Mouse (Mus musculus) cortical plate, adult 2 months (tissue): ENCODE results near the gene 4833427G06Rik. TPM values are rescaled to one million over a fixed set of nuclear protein-coding genes. Genes with fewer than 3 reads are reported as not detected.
"Not testable (repeated sequence)": the region's sequence is repeated elsewhere in the genome, so short reads cannot be mapped to it uniquely, and the experiment has no call there.

Source experiments
- H3K27ac ChIP-seq: fragments of 200-500 bp; 2 replicates; pipeline ENCODE4 v1.5.1; 2012; ENCODE audit warnings: low read length, control low read depth, inconsistent platforms; ENCODE audit not compliant: insufficient read depth
- H3K4me1 ChIP-seq: fragments of 200-500 bp; 2 replicates; pipeline ENCODE4 v1.6.1; 2011; ENCODE audit warnings: low read length; ENCODE audit not compliant: control insufficient read depth, insufficient read depth
- H3K4me3 ChIP-seq: fragments of 200-500 bp; 2 replicates; pipeline ENCODE4 v1.5.1; 2011; ENCODE audit warnings: mild to moderate bottlenecking, low read length, control low read depth; ENCODE audit not compliant: insufficient read depth
- CTCF ChIP-seq: fragments of 200-500 bp; IDR thresholded peaks from 2 replicates; pipeline ENCODE4 v1.5.1; 2011; ENCODE audit warnings: mild to moderate bottlenecking, control low read depth, low read length; ENCODE audit not compliant: insufficient read depth; ENCODE audit errors: extremely low read depth
- POLR2A ChIP-seq: fragments of 200-500 bp; IDR thresholded peaks from 2 replicates; pipeline ENCODE4 v1.6.1; 2011; ENCODE audit warnings: mild to moderate bottlenecking, low read length, control low read depth; ENCODE audit not compliant: insufficient read depth; ENCODE audit errors: extremely low read depth
- polyA plus RNA-seq: library from polyadenylated mRNA; depleted of rRNA; stranded (reverse); fragments of >200 nt; gene quantifications from 2 replicates; pipeline ENCODE4 v1.2.3, GENCODE M21; 2012; rRNA removed

4833427G06Rik gene
- 0.11 and 0.35 TPM in 2 replicates for polyA plus RNA-seq

DNA sequence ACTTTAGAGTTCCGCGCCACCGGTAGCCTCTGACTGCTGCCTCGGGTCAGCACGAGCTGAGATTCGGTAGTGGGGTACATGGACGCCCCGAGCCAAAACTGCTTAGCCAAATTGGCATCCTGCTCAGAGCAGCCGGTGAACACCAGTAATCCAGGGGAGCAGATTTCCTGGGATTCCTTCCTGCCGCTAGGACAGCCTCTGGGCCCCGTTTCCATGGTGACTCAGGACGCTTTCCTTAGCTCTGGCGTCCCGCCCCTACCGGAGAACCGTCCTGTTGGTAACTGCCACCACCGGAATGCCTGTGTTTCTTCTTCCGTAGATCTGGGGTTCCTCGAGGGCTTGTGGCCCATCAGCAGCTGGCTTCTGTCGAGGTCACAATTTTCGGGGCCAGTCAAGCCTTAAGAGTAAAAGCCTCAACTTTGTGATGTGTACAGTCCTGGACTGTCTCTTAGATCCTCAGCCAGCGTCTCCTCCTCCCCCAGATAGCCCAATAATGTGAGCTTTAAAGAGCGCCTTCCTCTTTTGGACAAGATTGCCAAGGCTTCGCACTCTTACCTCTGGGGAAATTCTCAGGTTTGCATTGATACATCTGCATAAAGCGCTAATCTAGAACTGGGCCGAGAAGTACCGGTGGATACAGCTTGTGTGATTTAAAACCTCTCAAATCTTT is at the start of gene 4833427G06Rik:
4833427G06Rik (minus strand) TSS at position 323 of the 670 bp plus-strand sequence.
- TF ChIP-seq POLR2A = no peak
- TF ChIP-seq CTCF = no peak
- Histone ChIP-seq H3K27ac (no peak within 1 kb of the TSS), H3K4me1 (no peaks in the 10 kb centered on the region), H3K4me3 (no peak within 1 kb of the TSS)

DNA sequence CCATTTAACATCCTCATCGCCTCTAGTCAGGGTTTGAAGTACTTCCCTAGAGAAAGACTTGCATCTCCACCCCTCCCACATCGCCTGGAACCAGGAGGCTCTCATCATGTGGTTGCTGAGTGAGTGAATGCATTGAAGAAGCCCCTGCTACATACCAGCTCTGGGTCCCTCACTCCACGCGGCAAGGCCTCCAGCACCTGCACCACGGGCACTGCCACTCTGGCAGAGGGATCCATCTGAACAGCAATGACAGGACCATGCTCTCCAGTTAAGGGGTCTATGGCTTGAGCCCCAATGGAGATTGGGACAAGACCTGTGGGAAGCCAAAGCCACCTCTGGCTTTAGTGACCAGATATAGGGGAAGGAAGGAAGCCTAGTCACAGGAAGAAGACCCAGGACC is 45.4 kb upstream of the 4833427G06Rik start:
- H3K27ac ChIP-seq = no peak overlapping the region
- no peaks in the 10 kb centered on the region for H3K4me1 ChIP-seq
- no peak overlapping the region for H3K4me3 ChIP-seq
- TF ChIP-seq POLR2A (no peak), CTCF (no peak)

DNA sequence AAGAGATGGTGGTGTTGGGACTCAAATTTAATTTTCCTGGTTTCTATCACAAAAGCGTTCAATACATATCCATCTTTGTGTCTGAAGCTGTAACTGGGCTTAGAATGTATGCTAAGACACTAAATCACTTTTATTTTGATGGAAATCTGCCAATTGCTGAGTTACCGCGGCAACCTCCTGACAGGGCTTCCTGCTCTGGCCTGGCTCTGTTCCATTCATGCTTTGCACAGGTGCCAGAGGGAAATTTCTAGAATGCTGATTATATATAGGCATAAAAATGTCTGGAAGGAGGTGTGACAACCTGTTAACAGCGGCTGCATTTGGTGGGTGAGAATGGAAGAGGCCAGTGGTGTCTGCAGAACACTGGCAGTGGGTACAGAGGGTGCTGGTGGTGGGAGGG is 44.6 kb upstream of the 4833427G06Rik start:
- Histone ChIP-seq H3K4me3 (no peak overlapping the region), H3K27ac (no peak overlapping the region), H3K4me1 (no peaks in the 10 kb centered on the region)
- TF ChIP-seq CTCF (no peak), POLR2A (no peak)

DNA sequence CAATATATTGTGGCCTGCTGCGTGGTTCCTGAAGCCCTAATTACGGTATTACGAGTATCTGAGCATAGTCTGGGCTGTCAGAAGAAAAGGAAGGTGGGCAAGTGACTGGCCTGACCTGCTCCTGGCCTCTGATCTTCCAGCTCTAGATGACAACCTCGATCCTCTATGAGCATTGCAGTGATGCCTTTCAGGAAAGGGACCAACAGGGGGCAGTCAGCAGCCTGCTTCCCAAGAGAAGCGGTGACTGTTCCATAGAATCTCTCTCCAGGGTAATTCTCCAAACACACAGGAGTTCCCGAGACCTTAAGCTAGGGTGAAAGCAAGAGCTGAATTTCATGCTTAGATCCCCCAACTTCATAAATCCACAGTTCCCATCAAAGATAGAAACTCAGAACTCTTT is 42.3 kb upstream of the 4833427G06Rik start:
- Histone ChIP-seq H3K4me1 (no peaks in the 10 kb centered on the region), H3K27ac (no peak overlapping the region), H3K4me3 (no peak overlapping the region)
- TF ChIP-seq POLR2A (no peak), CTCF (0 out of 2 replicates have a peak, but pooled peaks have one; percentile 2)

DNA sequence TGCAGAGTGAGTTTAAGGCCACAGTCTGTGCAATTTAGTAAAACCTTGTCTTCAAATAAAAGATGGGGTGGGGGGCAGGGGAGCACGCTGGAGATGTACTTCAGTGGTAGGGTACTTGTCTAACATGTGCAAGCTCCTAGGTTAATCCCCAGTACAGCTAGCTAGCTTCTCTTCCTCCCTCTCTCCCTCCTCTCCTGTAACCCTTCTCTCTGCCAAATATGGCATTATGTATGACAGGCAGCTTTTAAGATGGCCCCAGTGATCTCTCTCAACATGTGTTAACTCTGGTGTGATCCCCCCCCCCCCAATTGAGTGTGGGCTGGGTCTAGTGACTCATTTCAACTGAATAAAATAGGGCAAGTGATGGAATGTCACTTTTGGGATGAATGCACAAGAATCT is 41.6 kb upstream of the 4833427G06Rik start:
- no peak for TF ChIP-seq POLR2A
- no peak for TF ChIP-seq CTCF
- no peak overlapping the region for H3K27ac ChIP-seq
- no peaks in the 10 kb centered on the region for H3K4me1 ChIP-seq
- no peak overlapping the region for H3K4me3 ChIP-seq

DNA sequence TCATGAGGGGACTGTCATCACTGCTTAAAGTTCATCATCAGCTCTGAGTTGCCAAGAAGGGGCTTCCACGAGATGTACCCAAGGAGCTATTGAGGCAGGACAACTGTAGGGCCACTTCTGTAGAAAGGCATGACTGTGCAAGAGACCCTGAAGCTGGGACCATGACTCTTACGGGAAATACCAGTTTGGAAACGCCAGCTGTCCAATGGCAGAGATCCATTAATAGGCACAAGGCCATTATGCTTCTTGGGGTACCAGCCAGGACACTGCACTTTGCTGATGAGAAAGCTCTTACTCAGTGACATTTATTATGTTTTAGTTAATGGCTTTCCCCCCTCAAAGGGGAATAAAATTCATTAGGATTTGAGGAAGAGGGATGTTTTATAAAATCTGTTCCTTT is 38.8 kb upstream of the 4833427G06Rik start:
- TF ChIP-seq CTCF (no peak), POLR2A (no peak)
- no peaks in the 10 kb centered on the region for H3K4me1 ChIP-seq
- no peak overlapping the region for H3K4me3 ChIP-seq
- H3K27ac ChIP-seq = no peak overlapping the region

DNA sequence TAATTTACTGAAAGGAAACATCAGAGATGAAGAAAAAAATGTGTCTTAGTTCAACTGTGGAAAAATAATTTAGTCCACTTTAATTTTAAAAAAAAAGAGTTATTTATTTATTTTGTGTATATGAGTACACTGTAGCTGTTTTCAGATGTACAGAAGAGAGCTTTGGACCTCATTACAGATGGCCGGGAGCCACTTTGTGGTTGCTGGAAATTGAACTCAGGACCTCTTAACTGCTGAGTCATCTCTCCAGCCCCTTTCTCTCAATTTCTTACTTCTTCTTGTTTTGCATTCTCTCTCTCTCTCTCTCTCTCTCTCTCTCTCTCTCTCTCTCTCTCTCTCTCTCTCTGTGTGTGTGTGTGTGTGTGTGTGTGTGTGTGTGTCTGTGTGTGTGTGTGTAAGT is 37.5 kb upstream of the 4833427G06Rik start:
- H3K4me3 ChIP-seq, H3K27ac ChIP-seq, H3K4me1 ChIP-seq: not testable (repeated sequence)

DNA sequence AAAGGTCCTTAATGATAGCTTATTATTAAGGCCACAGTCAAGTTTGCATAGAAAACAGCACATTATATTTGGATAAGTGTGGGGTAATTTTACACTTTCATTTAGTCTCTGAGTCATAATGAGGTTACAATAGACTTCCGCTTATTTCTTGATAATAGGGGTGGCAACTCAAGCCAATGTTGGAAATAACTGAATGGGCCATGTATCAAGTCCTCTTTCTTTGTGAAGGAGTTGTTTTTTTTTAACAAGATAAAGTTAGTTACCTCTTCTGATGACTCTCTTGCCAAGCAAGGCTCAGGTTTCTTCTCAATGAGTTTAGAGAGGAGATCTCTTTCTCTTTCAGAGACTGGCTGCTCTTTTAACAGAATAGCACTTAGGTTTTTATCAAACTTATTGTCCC is 36.4 kb upstream of the 4833427G06Rik start:
- Histone ChIP-seq H3K27ac (no peak overlapping the region), H3K4me3 (no peak overlapping the region), H3K4me1 (no peaks in the 10 kb centered on the region)
- no peak for TF ChIP-seq CTCF
- TF ChIP-seq POLR2A = no peak

DNA sequence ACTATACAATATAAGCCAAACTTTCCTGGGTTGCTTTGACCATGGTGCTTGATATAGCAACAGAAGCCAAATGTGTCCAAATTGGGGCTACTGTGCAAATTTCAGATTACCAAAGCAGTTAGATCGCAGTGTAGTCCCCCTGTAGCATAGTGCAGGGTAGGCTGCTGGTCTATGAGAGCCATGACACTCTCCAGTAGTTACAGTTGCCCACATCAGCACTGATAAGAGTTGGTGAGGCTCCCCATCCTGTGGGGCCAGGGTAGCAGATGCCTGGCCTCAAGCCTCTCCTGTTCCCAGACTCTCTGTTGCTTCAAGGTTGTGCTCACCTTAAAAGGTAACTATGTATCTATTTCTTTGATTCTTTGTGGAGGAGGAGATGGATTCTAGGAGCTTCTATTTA is 36.0 kb upstream of the 4833427G06Rik start:
- Histone ChIP-seq H3K4me1 (no peaks in the 10 kb centered on the region), H3K27ac (no peak overlapping the region), H3K4me3 (no peak overlapping the region)
- no peak for TF ChIP-seq CTCF
- no peak for TF ChIP-seq POLR2A

DNA sequence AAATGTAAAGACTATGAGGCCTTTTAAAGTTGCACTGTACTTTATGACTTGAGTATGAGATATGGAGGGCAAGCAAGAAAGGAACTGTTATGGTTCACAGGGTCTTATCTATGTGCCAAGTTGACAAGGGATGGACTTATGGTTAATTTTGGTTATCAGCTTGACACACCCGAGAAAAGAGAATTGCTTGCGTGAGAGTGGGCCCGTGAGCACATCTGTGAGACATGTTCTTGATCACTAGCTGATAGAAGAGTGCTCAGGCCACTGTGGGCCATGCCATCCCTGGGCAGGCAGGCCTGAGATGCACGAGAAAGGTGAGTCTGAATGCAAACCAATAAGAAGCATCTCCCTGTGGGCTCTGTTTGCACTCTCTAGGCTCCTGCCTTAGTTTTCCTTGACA is 35.6 kb upstream of the 4833427G06Rik start:
- H3K4me3 ChIP-seq = no peak overlapping the region
- H3K27ac ChIP-seq = no peak overlapping the region
- TF ChIP-seq CTCF (no peak), POLR2A (no peak)
- H3K4me1 ChIP-seq = no peaks in the 10 kb centered on the region
